Mouse (Mus musculus) spleen, adult 2 months (tissue): ENCODE measurements around the gene Paics.

Experiments
- CTCF ChIP-seq: fragments of 200-500 bp; IDR thresholded peaks from 2 replicates; pipeline ENCODE4 v1.5.1; 2011; ENCODE audit warnings: mild to moderate bottlenecking, inconsistent platforms; ENCODE audit not compliant: insufficient read depth, insufficient read length, insufficient replicate concordance; ENCODE audit errors: extremely low read depth
- POLR2A ChIP-seq: fragments of 200-500 bp; IDR thresholded peaks from 2 replicates; pipeline ENCODE4 v1.6.1; 2011; ENCODE audit warnings: low read depth, low read length, inconsistent platforms

GRCm38 (mm10) chr5:76923428-76923827, 27.7 kb upstream of the Paics start:
- TF ChIP-seq CTCF, result no peak
- TF ChIP-seq POLR2A, result no peak
